Mouse (Mus musculus) gastrocnemius, adult 18-20 months (tissue): ENCODE data around the gene Kazn. TPM values are rescaled to one million over a fixed set of nuclear protein-coding genes. Genes with fewer than 3 reads are reported as not detected.

Source experiments
- DNase-seq: peaks from one replicate; pipeline ENCODE4 v3.0.0; 2021; ENCODE audit warnings: low spot score
- total RNA-seq, 2 experiments: library from RNA; stranded (reverse); gene quantifications; 2 replicates each; pipeline ENCODE4 v1.2.3; 2021

The Kazn gene
- total RNA-seq, 2 experiments from 2014 or later = 1.6 to 2.5 TPM

DNA sequence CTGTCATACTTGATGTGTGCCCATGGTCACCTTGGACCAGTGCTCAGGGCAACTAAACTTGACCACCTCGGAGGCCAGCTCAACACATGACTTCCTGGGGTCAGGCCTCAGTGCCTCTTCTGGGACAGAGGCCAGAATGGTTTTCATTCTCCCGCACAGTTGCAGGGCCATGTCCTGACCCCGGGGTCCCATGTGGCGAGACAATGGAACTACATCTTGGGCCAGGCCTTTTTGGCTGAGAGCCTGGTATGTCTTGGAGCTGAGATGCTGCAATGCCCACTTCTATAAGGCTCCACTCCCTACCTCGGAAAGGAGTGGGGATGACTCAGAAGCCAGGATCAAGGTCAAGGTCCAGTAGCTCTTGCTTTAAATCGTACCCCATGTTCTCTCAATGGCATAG, 42.6 kb downstream of the Kazn start:
- no peak for DNase-seq

DNA sequence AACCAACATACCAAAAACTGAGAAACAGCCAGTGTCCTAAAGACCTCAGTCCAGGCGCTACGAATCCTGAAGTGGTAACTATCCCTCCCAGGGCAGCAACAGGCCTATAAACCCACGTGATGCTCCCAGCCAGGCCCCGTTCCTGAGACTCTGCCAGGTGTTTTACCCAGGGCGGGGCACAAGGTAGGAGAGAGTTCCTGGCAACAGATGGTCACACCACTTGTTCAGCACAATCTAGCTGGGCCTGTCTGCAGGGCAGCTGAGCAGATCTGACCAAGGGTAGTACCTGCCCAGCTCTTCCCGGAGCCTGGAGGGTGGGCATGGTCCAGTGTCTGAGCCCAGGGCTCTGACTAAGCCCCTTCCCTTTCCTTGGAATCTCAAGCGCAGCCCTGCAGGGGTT, 45.4 kb downstream of the Kazn start:
- no peak for DNase-seq

DNA sequence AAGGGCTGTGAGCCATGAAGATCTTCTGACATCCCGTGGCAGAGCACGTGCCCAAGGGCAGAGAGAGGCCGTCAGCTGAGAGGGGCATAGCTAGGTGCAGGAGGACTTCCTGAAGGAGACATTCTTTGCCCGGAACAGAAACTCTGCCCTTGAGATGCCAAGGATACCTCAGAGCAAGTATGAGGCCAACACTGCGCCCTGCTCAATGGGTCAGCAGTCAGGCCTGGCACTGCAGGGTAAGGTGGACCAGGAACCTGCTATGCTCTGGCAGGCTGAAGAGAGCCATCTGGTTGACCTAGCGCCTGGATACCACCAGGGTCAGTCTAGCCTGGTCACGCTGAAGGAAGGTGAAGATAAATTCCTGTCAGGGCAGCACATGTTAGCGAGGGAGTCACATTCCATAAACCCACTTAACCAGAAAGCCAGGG, 46.0 kb downstream of the Kazn start:
- DNase-seq = no peak

DNA sequence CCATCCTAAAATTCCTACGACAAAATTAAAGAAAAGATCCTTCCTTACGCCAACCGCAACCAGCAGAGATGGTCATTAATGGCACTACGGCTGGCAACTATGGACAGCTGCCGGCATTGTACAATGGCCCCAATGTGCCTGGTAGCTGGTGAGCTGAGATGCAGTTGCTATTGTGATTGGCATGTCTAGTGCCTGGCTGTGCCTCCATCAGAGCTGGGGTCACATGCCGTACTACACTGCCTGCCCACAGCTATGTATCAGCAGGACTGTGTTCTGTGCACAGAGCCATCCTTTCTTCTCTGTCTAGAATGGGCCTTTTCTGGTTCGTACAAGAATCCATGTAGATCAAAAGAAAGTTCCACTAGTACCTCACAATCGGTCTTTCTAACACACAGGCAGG, 49.2 kb downstream of the Kazn start:
- no peak for DNase-seq

DNA sequence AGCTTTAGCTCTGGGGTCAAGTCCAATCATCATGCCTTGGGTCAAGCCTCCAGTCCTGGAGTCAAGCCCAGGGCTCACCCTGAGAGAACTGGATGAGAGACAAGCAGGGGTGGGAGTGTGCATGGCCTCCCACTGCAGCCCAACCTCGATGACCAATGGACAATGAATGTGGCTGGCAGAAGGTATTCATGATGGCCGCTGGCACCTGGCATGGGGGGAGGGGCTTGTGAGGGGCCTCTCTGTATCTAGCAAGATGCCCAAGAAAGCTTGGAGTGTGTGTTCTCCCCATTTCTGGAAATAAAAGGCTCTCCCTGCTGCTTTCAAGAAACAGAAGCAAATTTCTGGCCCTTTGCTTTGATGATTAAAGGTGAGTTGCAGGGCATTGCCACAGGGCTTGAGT, 50.7 kb downstream of the Kazn start:
- DNase-seq = no peak

DNA sequence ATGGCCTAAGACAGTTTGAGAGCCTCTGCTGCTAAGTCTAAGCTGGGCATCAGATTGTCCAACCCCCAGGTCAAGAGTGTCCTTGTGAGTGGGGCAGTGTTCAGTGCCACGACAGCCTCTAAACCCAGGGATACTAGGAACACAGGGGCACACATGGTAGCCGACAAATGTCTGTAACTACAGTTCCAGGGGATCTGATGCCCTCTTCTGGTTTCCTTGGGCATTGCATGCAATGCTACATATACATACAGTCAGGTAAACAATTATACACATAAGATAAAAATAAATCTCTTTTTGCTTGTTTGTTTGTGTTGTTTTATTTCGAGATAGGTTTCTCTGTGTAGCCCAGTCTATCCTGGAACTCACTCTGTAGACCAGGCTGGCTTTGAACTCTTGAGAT, 53.0 kb downstream of the Kazn start:
- no peak for DNase-seq

DNA sequence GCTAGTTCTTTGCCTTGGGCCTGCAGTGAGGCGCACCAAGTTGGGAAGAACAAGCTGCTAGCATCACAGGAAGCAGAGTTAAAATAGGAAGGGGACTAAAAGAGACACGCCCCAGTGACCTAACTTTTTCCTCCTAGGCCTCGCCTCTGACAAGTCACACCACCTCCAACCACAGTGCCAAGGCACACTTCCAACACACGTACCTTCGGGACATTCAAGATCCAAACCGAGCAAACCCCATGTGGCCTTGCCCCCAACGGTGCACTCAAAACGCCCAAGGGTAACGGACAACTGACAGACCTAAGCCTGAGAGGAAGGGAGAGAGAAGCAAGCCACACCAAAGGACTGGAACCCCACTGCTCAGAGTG, 53.7 kb downstream of the Kazn start:
- peak; percentile 8 for DNase-seq

DNA sequence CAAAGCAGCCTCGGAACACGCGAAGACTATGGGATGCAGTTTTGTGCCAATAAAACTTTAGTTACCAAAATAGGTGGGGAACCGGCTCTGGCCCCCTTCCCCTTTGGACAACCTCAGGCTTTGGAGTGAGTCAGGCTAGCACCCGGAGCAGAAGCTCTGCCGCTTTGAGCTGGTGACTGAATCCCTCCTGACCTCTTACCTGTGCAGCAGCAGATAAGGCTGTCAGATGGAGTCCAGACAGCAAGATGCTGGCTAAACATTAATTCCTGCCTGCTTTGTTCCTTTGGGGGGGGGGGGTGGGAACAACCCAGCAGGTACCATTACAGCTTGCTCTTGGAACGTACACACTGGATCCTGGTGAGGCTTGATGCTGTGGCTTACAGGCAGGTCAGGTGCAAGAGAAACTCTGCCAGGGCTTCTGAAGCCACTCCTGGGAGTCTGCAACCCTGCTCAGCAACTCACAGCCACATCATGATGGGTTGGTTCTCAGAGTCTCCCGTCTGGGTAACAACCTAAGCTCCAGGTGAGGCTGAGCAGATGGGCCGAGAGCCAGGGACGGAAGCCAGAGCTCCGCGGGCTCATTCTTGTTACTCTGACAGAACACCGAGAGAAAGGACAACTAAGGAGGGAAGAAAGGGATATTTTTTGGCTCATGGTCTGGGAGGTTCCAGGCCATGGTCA, 54.2 kb downstream of the Kazn start:
- no peak for DNase-seq

DNA sequence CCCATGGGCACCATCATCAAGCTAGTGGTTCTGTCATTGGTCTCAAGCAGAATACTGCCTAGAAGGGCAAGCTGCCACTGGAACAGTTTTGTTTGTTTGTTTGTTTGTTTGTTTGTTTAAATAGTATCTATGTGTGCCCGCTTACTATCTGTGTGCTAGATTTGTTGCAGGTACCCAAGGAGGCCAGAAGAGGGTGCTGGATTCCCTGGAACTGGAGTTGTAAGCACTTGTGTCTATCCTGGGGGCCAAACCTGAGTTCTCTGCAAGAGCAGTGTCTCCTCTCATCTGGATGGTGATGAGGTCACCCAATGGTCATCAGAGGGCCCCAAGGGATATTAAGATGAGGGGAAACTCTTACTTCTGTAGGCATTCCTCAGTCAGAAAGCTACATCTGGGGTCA, 55.6 kb downstream of the Kazn start:
- DNase-seq = no peak

DNA sequence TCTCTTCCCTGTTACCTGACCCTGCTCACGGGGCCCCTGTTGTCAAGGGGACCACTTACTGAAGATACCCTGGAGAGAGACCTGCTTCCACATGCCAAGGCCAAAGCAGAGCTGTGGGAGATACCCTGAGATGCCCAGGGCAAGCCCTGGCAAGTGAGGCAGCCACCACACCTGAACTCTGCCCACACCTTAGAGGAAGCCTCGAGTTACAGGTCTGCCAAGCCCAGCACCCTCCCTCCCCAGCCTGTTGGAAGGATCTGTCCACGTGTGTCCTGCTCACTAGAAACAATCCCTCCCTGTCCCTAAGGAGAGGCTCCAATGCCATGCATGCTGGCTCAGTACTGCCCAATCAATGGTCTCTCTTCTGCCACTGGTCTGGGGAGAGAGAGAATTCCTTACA, 56.2 kb downstream of the Kazn start:
- DNase-seq = no peak

DNA sequence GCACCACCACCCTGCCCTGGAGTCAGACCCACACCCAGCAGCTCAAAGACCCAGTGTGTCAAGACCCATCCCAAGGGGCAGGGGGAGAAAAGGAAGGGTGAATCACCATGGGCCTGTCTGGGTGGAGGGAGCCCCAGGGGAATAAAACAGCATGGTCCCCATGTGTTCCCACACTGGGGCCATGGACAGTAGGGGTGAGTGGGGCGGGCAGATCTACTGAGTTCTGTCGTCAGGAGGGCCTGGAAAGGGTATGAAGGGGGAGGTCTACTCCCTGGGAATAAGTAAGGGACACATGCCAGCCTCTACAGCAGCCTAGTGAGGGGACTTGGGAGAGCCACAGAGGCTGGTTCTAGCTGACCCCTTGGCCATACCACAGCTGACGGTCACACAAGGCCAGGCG, 57.6 kb downstream of the Kazn start:
- no peak for DNase-seq

DNA sequence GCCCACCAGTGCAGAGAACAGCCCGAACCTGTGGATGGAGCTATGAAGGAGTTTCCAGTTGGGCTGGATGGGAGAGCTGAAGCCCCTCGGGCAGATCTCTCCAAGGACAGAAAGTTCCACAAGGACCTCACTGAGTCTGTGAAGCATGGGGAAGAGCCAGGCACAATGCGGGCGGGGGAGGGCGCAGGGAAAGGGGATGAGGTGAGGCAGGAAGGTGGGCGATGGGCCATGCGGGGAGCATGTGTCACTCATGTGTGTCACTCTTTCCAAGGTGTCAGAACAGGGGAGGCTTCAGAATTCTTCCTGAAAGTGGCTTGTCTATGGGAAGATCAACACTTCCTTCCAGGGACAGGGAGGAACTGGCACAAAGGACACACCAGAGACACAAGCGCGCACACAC, 58.3 kb downstream of the Kazn start:
- DNase-seq = no peak

DNA sequence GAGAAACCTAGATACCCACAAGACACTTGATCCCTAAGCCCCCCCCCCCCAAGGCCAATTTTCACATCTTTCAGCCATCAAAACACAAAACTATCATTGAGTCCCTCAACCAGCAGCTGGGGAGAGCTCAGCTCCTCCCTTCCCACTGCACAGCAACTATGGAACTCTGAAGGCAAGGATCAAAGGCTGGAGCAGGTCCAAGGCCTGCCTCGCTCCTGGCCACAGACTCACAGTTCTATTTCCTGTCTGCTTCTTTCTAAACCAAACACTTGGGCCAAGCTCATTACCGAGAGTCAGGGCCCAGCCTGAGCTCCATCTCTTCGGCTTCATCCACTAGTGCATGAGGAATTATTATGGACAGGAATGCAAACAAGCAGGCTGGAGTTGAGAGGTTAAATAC, 58.9 kb downstream of the Kazn start:
- peak; percentile 44 for DNase-seq

DNA sequence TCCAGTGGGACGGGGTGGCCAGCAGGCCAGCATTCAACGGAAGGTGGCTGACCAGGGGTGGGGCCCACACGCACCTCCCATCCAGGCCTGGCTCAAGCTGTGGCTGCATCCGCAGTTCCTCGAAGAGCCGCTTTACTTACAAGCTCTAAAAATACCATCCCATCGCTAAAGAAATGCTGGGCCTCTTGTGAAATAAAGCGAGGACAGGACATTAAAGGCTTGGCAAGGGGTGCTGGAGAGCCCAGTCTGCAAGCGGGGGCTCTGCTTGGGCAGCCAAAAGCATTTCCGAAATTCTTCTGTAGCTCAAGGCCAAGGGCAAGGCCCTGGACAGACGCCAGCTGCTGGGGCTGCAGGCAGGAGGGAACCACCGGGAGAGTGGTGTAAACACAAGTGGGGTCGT, 59.7 kb downstream of the Kazn start:
- DNase-seq = peak; percentile 26

DNA sequence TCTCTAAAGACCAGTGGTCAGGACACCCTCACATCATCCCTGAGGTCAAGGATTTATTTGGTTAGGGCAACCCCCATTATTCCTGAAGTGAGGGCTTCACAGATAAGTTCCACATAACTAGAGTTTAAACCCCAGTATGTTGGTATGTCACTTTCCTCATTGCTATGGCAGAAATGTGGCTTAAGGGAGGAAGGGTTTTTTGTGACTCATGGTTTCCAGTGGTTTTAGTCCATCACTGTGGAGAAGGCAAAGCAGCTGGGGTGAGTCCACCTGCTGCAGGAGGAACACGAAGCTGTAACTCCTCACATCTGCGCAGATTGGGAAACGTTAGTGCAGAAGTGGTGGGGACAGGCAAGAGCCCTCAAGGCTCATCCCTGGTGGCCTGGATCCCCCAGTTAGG, 62.5 kb downstream of the Kazn start:
- no peak for DNase-seq

DNA sequence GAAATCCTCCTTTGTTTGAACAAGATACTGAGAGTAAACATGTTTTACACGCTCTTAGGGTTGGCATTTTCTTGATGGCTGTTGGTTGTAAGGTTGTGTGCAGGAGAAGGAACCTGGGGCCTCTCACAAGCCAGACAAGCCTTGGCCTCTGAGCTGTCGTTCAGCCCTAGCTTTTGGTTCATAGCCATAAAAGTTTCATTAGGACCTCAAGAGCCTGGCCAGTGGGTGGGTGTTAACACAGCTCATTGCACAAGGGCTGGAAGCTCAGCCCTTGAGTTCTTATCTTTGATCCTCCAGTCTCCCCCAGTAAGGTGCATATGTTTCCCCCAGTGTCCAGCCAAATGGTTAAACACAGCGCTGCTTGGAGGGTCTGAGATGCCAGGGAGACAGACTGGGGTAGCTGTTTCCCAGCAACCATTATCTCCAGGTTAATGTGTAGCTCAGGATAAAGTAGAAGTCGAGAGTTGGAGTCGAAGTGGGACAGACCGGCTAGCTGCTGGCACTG, 65.2 kb downstream of the Kazn start:
- DNase-seq = no peak

DNA sequence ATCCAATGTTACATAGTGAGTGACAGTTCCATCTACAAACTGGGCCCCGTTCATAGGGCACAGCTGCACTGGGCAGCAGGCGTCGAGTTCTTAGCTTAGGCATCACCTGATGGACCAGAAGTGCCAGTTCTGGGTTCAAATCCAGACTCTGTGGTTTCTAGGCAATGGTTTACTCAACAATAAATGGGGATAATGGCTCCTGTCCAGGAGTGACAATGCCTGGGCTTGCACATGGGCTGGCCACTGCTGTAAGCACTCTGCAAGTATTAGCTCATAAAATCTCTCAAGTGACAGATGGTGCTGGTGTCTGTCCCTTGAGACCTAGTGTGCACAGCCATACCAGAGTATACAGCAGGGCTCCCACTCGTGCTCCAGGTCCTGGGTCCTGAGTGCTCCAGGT, 66.3 kb downstream of the Kazn start:
- DNase-seq = no peak

DNA sequence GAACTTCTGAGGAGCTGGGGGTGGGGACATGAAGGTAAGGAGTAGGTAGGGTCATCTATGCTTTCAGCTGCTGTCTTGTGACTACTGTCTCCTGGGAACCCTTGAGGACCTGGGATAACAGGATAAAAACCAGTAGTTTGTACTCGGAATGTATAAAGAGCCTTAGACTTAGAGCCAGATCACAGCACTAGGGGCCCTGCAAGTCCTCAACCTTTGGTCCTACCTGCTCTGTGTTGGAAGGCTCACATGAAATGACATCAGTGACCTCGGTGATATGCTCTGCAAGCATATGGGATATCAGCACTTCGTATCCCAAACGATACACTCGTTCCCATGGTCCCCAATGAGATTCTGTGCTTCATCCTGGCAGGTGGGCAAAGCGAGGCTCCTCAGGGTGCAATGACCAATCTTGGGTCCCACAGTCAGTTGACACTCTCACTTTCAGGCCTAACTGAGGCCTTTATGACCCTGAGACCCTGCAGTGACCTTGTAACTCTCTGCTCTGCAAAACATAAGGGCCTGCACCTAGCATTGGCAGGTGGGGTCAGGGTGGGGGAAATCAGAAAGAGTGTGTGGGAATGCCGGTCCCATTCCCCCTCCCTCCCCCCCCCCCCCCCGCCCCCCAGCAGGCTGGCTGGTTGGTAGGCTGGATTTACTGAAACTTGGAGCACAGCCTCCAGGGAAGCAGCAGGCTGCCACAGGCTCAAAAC, 67.3 kb downstream of the Kazn start:
- no peak for DNase-seq

DNA sequence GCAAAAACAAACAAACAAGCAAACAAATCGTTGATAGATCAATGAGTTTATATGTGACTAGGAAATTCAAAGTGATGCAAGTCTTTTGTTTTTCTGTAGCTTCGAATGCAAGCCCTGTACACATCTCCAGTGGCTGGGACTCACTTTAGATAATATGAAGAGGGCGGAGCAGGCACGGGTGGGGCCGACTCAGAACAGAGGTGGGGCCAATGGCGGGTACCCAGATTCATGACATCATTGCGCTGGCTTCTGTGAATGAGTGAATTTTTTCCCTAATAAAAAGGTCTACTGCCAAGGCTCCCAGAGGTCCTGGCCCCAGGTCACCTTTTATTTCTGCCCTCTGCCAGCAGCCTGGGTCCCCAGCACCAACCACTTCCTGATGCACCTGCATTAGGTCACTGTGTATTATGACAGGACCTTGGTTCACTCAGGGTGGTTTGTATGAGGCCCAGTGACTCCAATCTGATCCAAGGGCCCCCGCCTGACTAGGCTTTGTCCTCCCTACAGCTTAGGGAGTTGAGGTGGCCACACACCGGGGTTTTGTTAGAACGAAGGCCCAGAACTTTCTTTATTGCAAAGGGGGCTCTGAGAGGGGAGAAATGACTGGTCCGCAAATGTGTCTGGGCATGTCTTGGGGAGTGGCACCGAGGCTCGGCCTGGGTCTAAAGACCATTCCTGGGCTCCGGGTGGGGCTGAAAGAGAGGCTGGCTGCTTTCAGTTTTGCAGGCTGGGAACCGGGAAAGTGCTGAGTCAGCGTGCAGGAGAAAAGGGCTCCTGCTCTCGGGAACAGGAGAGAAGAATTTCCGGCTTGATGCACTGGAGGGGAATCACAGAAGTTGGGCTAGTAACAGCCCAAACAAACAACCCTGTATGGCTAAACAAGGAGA, 68.1 kb downstream of the Kazn start:
- peak; percentile 61 for DNase-seq

DNA sequence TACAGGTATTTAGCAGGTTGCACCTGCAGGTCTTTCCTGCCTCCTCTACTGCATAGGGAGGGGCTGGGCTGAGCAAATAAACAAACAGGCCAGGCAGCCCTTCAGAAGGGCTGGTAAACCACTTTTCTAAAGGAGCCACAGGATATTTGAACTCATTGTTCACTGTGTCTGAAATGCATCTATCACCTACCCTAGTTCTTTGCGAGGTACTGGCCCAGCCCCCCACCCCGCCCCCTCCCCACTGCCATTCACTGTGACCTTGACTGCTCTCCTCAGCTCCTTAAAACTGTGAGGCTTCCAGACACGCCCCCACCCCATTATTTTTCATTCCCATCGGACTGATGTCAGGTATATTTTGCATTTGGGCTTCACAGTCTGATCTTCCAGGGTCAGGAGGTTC, 69.6 kb downstream of the Kazn start:
- no peak for DNase-seq

DNA sequence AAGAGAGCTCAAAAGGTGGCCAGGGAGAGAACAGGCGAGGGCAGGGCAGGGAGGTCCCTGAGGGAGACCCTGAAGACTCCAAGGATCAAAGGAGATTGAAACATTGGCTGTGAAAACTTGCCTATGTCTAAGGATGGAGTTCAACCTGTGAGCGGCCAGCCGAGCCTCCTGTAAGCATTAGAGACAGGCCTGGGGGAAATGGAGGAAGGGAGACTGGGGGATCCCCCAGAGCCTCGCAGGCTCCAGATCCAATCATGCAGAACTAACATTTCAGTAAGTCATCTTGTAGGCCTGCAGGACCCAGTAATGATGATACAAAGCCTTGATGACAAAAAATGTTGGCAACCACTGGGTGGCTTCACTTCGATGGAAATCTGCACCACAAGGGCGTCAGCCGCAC, 70.8 kb downstream of the Kazn start:
- DNase-seq = no peak
